Mouse (Mus musculus) MEL-GATA-1-ER (cell line): ENCODE data around the gene Il1r2.

Experiments used
- DNase-seq: peaks from one replicate; pipeline ENCODE4 v3.0.0-alpha.2; 2012; ENCODE audit warnings: low read depth; ENCODE audit errors: extremely low read depth

Gene Il1r2

GRCm38 (mm10) chr1:40129321-40129720 lies 55.4 kb downstream of the Il1r2 start:
- DNase-seq = no peak

GRCm38 (mm10) chr1:40131631-40132030 lies 57.8 kb downstream of the Il1r2 start:
- DNase-seq = no peak

- DNase-seq = no peak
Measured at GRCm38 (mm10) chr1:40132721-40133120, 58.8 kb downstream of the Il1r2 start.

GRCm38 (mm10) chr1:40133567-40133966 lies 59.7 kb downstream of the Il1r2 start:
- no peak for DNase-seq

- DNase-seq = no peak
Measured at GRCm38 (mm10) chr1:40139798-40140532, 66.1 kb downstream of the Il1r2 start.

- DNase-seq = no peak
Measured at GRCm38 (mm10) chr1:40156096-40156495, 82.2 kb downstream of the Il1r2 start.

GRCm38 (mm10) chr1:40163329-40163917 lies 89.5 kb downstream of the Il1r2 start:
- DNase-seq = no peak

GRCm38 (mm10) chr1:40164331-40164730 lies 90.5 kb downstream of the Il1r2 start:
- DNase-seq = no peak

GRCm38 (mm10) chr1:40167585-40167984 lies 93.7 kb downstream of the Il1r2 start:
- DNase-seq = no peak

GRCm38 (mm10) chr1:40171878-40172277 lies 98.0 kb downstream of the Il1r2 start:
- DNase-seq = no peak

GRCm38 (mm10) chr1:40174146-40174545 lies 100.3 kb downstream of the Il1r2 start:
- DNase-seq = no peak
